Mouse (Mus musculus) midbrain, embryonic 10.5 days (tissue): Measurements from ENCODE around the gene Tnfrsf13c. TPM values are rescaled to one million over a fixed set of nuclear protein-coding genes. Genes with fewer than 3 reads are reported as not detected.

Experiments
- DNase-seq: peaks from one replicate; pipeline ENCODE4 v3.0.0-alpha.2; 2017; ENCODE audit warnings: low spot score
- H3K27ac ChIP-seq: fragments of 300-500 bp; sonication (generic); replicated peaks from 2 replicates; pipeline ENCODE4 v1.5.1; 2016; ENCODE audit warnings: mild to moderate bottlenecking
- H3K27me3 ChIP-seq: fragments of 300-500 bp; sonication (generic); 2 replicates; pipeline ENCODE4 v1.6.1; 2016; ENCODE audit warnings: low read depth, mild to moderate bottlenecking; ENCODE audit not compliant: poor library complexity, severe bottlenecking
- H3K36me3 ChIP-seq: fragments of 300-500 bp; sonication (generic); 2 replicates; pipeline ENCODE4 v1.6.1; 2016; ENCODE audit warnings: mild to moderate bottlenecking, moderate library complexity
- H3K4me1 ChIP-seq: fragments of 300-500 bp; sonication (generic); 2 replicates; pipeline ENCODE4 v1.6.1; 2016
- H3K4me3 ChIP-seq: fragments of 300-500 bp; sonication (generic); 2 replicates; pipeline ENCODE4 v1.5.1; 2016; ENCODE audit warnings: mild to moderate bottlenecking, moderate library complexity
- H3K9me3 ChIP-seq: fragments of 300-500 bp; sonication (generic); replicated peaks from 2 replicates; pipeline ENCODE4 v1.6.1; 2016; ENCODE audit warnings: mild to moderate bottlenecking
- WGBS: fragments of 180-500 bp; shearing (Covaris S2); methylation state at CpG from one replicate; pipeline ENCODE4 v1.1.7; 2016; 5-methylcytosine and 5-hydroxymethylcytosine counted together
- polyA plus RNA-seq: library from polyadenylated mRNA; unstranded; fragments of >200 nt; fragmentation: Nextera tagmentation; extraction: Ambion mirVana; gene quantifications from 2 replicates; pipeline ENCODE4 v1.2.1, GENCODE M21; 2016

The Tnfrsf13c gene
- polyA plus RNA-seq, 1 experiment from 2014 or later, result 0.07 TPM

- H3K4me1 ChIP-seq, result peaks cover 31% of the 10 kb centered on the region
- WGBS, result 95% methylated on average over 6 of the region's 6 CpGs
- no peak for DNase-seq
- no peak overlapping the region for H3K27ac ChIP-seq
- no peaks in the 10 kb centered on the region for H3K9me3 ChIP-seq
- peaks cover 98% of the 10 kb centered on the region for H3K36me3 ChIP-seq
- no peak overlapping the region for H3K4me3 ChIP-seq
- H3K27me3 ChIP-seq, result peaks cover 26% of the 10 kb centered on the region
Observed at GRCm38 (mm10) chr15:82202086-82202485, 22.1 kb downstream of the Tnfrsf13c start.

GRCm38 (mm10) chr15:82199546-82199945, 24.6 kb downstream of the Tnfrsf13c start:
- peaks cover under 1% of the 10 kb centered on the region; the same call in 1 of the 2 replicates for H3K27me3 ChIP-seq
- no peak overlapping the region for H3K4me3 ChIP-seq
- no peak overlapping the region for H3K27ac ChIP-seq
- DNase-seq, result no peak
- H3K9me3 ChIP-seq, result no peaks in the 10 kb centered on the region
- peaks cover 99% of the 10 kb centered on the region for H3K36me3 ChIP-seq
- WGBS, result 94% methylated on average over 12 of the region's 12 CpGs
- H3K4me1 ChIP-seq, result peaks cover 12% of the 10 kb centered on the region

- Histone ChIP-seq H3K36me3 (peaks cover 100% of the 10 kb centered on the region), H3K4me1 (no peaks in the 10 kb centered on the region), H3K27ac (no peak overlapping the region), H3K27me3 (no peaks in the 10 kb centered on the region), H3K4me3 (no peak overlapping the region), H3K9me3 (no peaks in the 10 kb centered on the region)
- DNase-seq, result no peak
- WGBS, result 94% methylated on average over 7 of the region's 7 CpGs
Observed at GRCm38 (mm10) chr15:82198342-82198741, 25.8 kb downstream of the Tnfrsf13c start.

- DNase-seq, result no peak
- Histone ChIP-seq H3K36me3 (peaks cover 100% of the 10 kb centered on the region), H3K9me3 (no peaks in the 10 kb centered on the region), H3K27ac (no peak overlapping the region), H3K4me1 (no peaks in the 10 kb centered on the region), H3K4me3 (no peak overlapping the region), H3K27me3 (no peaks in the 10 kb centered on the region)
- WGBS, result 95% methylated on average over 11 of the region's 11 CpGs
Observed at GRCm38 (mm10) chr15:82197937-82198336, 26.2 kb downstream of the Tnfrsf13c start.

GRCm38 (mm10) chr15:82197246-82197750, 26.9 kb downstream of the Tnfrsf13c start:
- peaks cover 100% of the 10 kb centered on the region for H3K36me3 ChIP-seq
- WGBS, result 96% methylated on average over 10 of the region's 10 CpGs
- H3K27ac ChIP-seq, result no peak overlapping the region
- no peaks in the 10 kb centered on the region for H3K9me3 ChIP-seq
- no peak for DNase-seq
- H3K4me3 ChIP-seq, result no peak overlapping the region
- no peaks in the 10 kb centered on the region for H3K4me1 ChIP-seq
- no peaks in the 10 kb centered on the region for H3K27me3 ChIP-seq

- Histone ChIP-seq H3K27me3 (no peaks in the 10 kb centered on the region), H3K9me3 (no peaks in the 10 kb centered on the region), H3K27ac (no peak overlapping the region), H3K4me3 (no peak overlapping the region), H3K36me3 (peaks cover 100% of the 10 kb centered on the region), H3K4me1 (no peaks in the 10 kb centered on the region)
- no peak for DNase-seq
- WGBS, result 90% methylated on average over 12 of the region's 12 CpGs
Observed at GRCm38 (mm10) chr15:82196300-82196699, 27.9 kb downstream of the Tnfrsf13c start.

- Histone ChIP-seq H3K27ac (no peak overlapping the region), H3K4me3 (no peak overlapping the region), H3K9me3 (no peaks in the 10 kb centered on the region), H3K4me1 (no peaks in the 10 kb centered on the region), H3K27me3 (no peaks in the 10 kb centered on the region), H3K36me3 (peaks cover 100% of the 10 kb centered on the region)
- DNase-seq, result no peak
- WGBS, result 89% methylated on average over 8 of the region's 8 CpGs
Observed at GRCm38 (mm10) chr15:82192617-82193016, 31.6 kb downstream of the Tnfrsf13c start.

- H3K4me3 ChIP-seq, result no peak overlapping the region
- H3K27ac ChIP-seq, result no peak overlapping the region
- H3K4me1 ChIP-seq, result no peaks in the 10 kb centered on the region
- 97% methylated on average over 10 of the region's 10 CpGs for WGBS
- no peaks in the 10 kb centered on the region for H3K27me3 ChIP-seq
- no peaks in the 10 kb centered on the region; the same call in 1 of the 2 replicates for H3K9me3 ChIP-seq
- peak; percentile 33 for DNase-seq
- peaks cover 100% of the 10 kb centered on the region for H3K36me3 ChIP-seq
Observed at GRCm38 (mm10) chr15:82188481-82189240, 35.5 kb downstream of the Tnfrsf13c start.

GRCm38 (mm10) chr15:82187924-82188323, 36.2 kb downstream of the Tnfrsf13c start:
- H3K27ac ChIP-seq, result no peak overlapping the region
- H3K36me3 ChIP-seq, result peaks cover 100% of the 10 kb centered on the region
- H3K9me3 ChIP-seq, result no peaks in the 10 kb centered on the region; the same call in 1 of the 2 replicates
- 92% methylated on average over 1 of the region's 1 CpGs for WGBS
- H3K4me1 ChIP-seq, result no peaks in the 10 kb centered on the region
- no peak overlapping the region for H3K4me3 ChIP-seq
- no peak for DNase-seq
- no peaks in the 10 kb centered on the region for H3K27me3 ChIP-seq

GRCm38 (mm10) chr15:82187401-82187800, 36.8 kb downstream of the Tnfrsf13c start:
- Histone ChIP-seq H3K9me3 (peaks cover 1% of the 10 kb centered on the region), H3K27me3 (no peaks in the 10 kb centered on the region), H3K4me3 (no peak overlapping the region), H3K36me3 (peaks cover 100% of the 10 kb centered on the region), H3K4me1 (no peaks in the 10 kb centered on the region), H3K27ac (no peak overlapping the region)
- WGBS, result 92% methylated on average over 4 of the region's 4 CpGs
- DNase-seq, result no peak

GRCm38 (mm10) chr15:82186931-82187330, 37.2 kb downstream of the Tnfrsf13c start:
- no peak for DNase-seq
- Histone ChIP-seq H3K36me3 (peaks cover 100% of the 10 kb centered on the region), H3K27me3 (no peaks in the 10 kb centered on the region), H3K9me3 (peaks cover 6% of the 10 kb centered on the region), H3K27ac (no peak overlapping the region), H3K4me1 (no peaks in the 10 kb centered on the region), H3K4me3 (no peak overlapping the region)
- WGBS, result 95% methylated on average over 5 of the region's 5 CpGs

- no peak overlapping the region for H3K27ac ChIP-seq
- no peak overlapping the region for H3K4me3 ChIP-seq
- WGBS, result 86% methylated on average over 14 of the region's 14 CpGs
- H3K4me1 ChIP-seq, result no peaks in the 10 kb centered on the region
- peaks cover 14% of the 10 kb centered on the region for H3K9me3 ChIP-seq
- H3K27me3 ChIP-seq, result no peaks in the 10 kb centered on the region
- H3K36me3 ChIP-seq, result peaks cover 100% of the 10 kb centered on the region
- DNase-seq, result no peak
Observed at GRCm38 (mm10) chr15:82186131-82186530, 38.0 kb downstream of the Tnfrsf13c start.

GRCm38 (mm10) chr15:82185062-82185783, 38.9 kb downstream of the Tnfrsf13c start:
- Histone ChIP-seq H3K9me3 (peaks cover 16% of the 10 kb centered on the region), H3K4me1 (no peaks in the 10 kb centered on the region), H3K36me3 (peaks cover 100% of the 10 kb centered on the region), H3K27me3 (no peaks in the 10 kb centered on the region), H3K4me3 (no peak overlapping the region), H3K27ac (0 out of 2 replicates have a peak overlapping the region, but pooled peaks have one; percentile 18)
- no peak for DNase-seq
- WGBS, result 92% methylated on average over 14 of the region's 14 CpGs
